Mouse (Mus musculus): ENCODE results near the gene Olfr998. TPM values are rescaled to one million over a fixed set of nuclear protein-coding genes. Genes with fewer than 3 reads are reported as not detected.
"Not testable (repeated sequence)": the region's sequence is repeated elsewhere in the genome, so short reads cannot be mapped to it uniquely, and the experiment has no call there.

Olfr998 gene
- polyA plus RNA-seq (2015; fragmentation: Nextera tagmentation; extraction: Ambion mirVana), result not detected in 2 replicates

DNA sequence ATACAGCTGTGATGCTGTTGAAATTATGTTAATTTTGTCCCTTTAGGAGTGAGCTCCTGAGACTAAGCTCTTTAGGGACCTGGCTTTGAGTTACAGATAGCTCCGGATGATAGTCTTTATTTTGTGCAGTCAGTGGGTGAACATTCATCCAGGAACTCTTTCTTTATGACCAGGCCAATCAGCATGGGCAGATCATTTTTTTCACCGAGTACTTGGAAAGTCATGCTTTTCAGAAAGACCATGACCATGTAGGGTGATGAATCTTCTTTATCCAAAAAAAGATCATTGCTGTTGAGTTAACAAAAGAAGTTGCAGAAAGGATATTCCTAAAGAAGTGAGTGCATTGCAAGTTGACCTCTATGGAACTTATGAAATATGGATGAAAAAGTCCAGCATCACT, at the start of gene Olfr998:
Gene Olfr998, plus strand, starts transcription at position 301 of the 400 bp plus-strand sequence.
- not testable (repeated sequence) for H3K4me3 ChIP-seq (ENCODE audit: low read depth, low read length); ATAC-seq; H3K36me3 ChIP-seq (replicated peaks; ENCODE audit: insufficient read depth, low read length); H3K9ac ChIP-seq (replicated peaks); H3K27ac ChIP-seq (ENCODE audit: low read depth); H3K4me2 ChIP-seq (ENCODE audit: low read depth, low read length); H3K27me3 ChIP-seq (ENCODE audit: insufficient read depth, low read length); H3K9me3 ChIP-seq (ENCODE audit: low read length); DNase-seq; H3K4me1 ChIP-seq (ENCODE audit: insufficient read depth)
- 67% methylated on average over 2 of the region's 2 CpGs for WGBS (ENCODE audit: insufficient replicate concordance)

DNA sequence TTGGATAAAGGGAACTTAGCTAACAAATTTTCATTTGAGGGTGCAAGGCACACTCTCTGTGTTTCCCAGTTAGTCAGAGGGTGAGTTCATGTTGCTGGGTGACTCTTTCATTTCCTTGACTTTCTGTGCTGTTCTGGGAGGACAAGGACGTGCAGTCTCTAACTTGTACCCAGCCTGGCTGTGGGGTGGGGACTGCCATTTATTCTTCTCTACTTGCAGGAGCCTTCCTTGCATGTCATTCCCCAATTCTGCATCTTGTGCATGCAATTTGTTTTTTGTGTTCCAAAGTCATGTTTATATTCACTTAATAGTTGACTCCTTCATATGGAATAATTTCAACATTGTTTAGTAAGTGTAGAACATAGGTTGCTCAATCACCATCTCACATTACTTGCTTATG, 33.9 kb upstream of the Olfr998 start:
- no peaks in the 10 kb centered on the region for H3K9me3 ChIP-seq (ENCODE audit: low read length)
- DNase-seq (no peak), ATAC-seq (no peak)
- H3K4me2 ChIP-seq (ENCODE audit: low read depth, low read length), result no peak overlapping the region
- no peaks in the 10 kb centered on the region for H3K4me1 ChIP-seq (ENCODE audit: insufficient read depth)
- 39% methylated on average over 1 of the region's 1 CpGs for WGBS (ENCODE audit: insufficient replicate concordance)
- no peak overlapping the region for H3K4me3 ChIP-seq (ENCODE audit: low read depth, low read length)
- no peaks in the 10 kb centered on the region for H3K36me3 ChIP-seq (replicated peaks; ENCODE audit: insufficient read depth, low read length)
- H3K9ac ChIP-seq (replicated peaks), result no peak overlapping the region
- H3K27me3 ChIP-seq (ENCODE audit: insufficient read depth, low read length), result no peaks in the 10 kb centered on the region
- no peak overlapping the region for H3K27ac ChIP-seq (ENCODE audit: low read depth)
- TF ChIP-seq CTCF (IDR thresholded peaks at IDR 0.05; ENCODE audit: low read depth), result no peak
- TF ChIP-seq EP300 (IDR thresholded peaks at IDR 0.05; ENCODE audit: low read depth), result no peak

DNA sequence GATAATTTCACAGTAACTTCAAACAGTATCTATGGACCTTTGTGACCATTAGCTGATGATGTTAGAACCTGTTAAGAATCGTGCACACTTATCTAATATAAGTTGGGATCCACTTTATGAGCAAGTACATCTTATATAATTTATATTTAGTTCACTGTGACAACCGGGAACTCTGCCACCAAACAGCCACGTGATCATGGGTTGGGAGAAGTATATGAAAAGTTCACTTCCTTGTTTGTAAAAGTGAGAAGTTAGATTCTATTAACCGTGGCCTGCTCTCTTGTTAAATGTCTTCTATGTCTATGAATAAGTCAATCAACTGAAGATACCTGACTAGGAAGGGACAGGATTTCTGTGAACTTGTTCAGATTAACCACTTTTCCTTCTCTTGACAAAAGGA, 28.5 kb upstream of the Olfr998 start:
- DNase-seq, result no peak
- no peak overlapping the region for H3K9ac ChIP-seq (replicated peaks)
- 31% methylated on average over 4 of the region's 4 CpGs for WGBS (ENCODE audit: insufficient replicate concordance)

DNA sequence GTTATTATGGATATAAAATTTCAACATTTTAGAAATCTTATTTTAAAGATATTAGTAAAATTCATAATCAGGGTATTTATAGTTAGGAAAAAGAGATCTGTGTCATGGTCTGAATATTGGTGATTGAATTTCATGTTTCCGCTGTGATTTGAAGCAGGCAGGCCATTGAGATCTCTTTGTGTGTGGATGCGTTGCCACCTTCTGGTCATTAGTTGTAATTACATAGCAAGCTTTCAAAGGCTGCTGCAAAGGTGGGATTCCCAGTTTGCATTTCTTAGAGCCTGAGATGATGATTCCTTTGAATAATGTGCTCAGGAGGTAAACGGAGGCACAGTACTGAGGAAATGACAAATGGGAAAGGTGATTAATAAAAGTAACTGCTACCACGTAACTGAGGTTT, 27.6 kb upstream of the Olfr998 start:
- DNase-seq (no peak), ATAC-seq (no peak)
- no peaks in the 10 kb centered on the region for H3K27me3 ChIP-seq (ENCODE audit: insufficient read depth, low read length)
- 25% methylated on average over 4 of the region's 4 CpGs for WGBS (ENCODE audit: insufficient replicate concordance)
- no peak overlapping the region for H3K27ac ChIP-seq (ENCODE audit: low read depth)
- no peak overlapping the region for H3K9ac ChIP-seq (replicated peaks)
- no peaks in the 10 kb centered on the region for H3K9me3 ChIP-seq (ENCODE audit: low read length)
- H3K4me3 ChIP-seq (ENCODE audit: low read depth, low read length), result no peak overlapping the region
- H3K4me1 ChIP-seq (ENCODE audit: insufficient read depth), result no peaks in the 10 kb centered on the region
- no peak overlapping the region for H3K4me2 ChIP-seq (ENCODE audit: low read depth, low read length)
- TF ChIP-seq CTCF (IDR thresholded peaks at IDR 0.05; ENCODE audit: low read depth) (peak; percentile 76), EP300 (IDR thresholded peaks at IDR 0.05; ENCODE audit: low read depth) (no peak)
- no peaks in the 10 kb centered on the region for H3K36me3 ChIP-seq (replicated peaks; ENCODE audit: insufficient read depth, low read length)

More for the DNA sequence above, 28.5 kb upstream of the Olfr998 start:
- H3K4me3 ChIP-seq (ENCODE audit: low read depth, low read length), result no peak overlapping the region
- ATAC-seq, result no peak
- H3K36me3 ChIP-seq (replicated peaks; ENCODE audit: insufficient read depth, low read length), result no peaks in the 10 kb centered on the region
- TF ChIP-seq EP300 (IDR thresholded peaks at IDR 0.05; ENCODE audit: low read depth), result no peak
- TF ChIP-seq CTCF (IDR thresholded peaks at IDR 0.05; ENCODE audit: low read depth), result no peak
- H3K4me1 ChIP-seq (ENCODE audit: insufficient read depth), result no peaks in the 10 kb centered on the region
- no peaks in the 10 kb centered on the region for H3K9me3 ChIP-seq (ENCODE audit: low read length)
- no peak overlapping the region for H3K4me2 ChIP-seq (ENCODE audit: low read depth, low read length)
- H3K27me3 ChIP-seq (ENCODE audit: insufficient read depth, low read length), result no peaks in the 10 kb centered on the region
- H3K27ac ChIP-seq (ENCODE audit: low read depth), result no peak overlapping the region

DNA sequence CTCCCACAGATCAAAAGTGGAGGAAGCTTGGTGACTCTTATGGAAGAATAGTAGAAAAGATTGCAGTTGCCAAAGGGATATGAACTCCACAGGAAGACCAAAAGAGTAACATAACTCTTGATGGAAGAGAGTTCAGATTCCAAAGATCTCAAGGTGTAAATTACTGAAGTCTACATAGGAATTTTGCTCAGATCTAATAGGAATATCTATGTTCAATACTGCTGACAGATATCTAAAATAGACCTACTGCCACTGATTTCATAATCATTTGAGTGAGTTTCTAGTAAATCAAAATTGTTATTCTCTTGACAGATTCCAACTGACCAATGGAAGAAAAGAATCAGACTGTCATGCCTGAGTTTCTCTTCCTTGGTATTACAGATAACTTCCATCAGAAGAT, 9.8 kb upstream of the Olfr998 start, which contains the start of gene Olfr996:
Gene Olfr996, plus strand, starts transcription at position 301 of the 400 bp plus-strand sequence.
- Histone ChIP-seq H3K9ac (replicated peaks) (no peak within 1 kb of the TSS), H3K4me2 (ENCODE audit: low read depth, low read length) (no peak within 1 kb of the TSS), H3K9me3 (ENCODE audit: low read length) (no peaks in the 10 kb centered on the region), H3K27me3 (ENCODE audit: insufficient read depth, low read length) (no peaks in the 10 kb centered on the region), H3K36me3 (replicated peaks; ENCODE audit: insufficient read depth, low read length) (no peaks in the 10 kb centered on the region), H3K4me1 (ENCODE audit: insufficient read depth) (no peaks in the 10 kb centered on the region), H3K27ac (ENCODE audit: low read depth) (no peak within 1 kb of the TSS), H3K4me3 (ENCODE audit: low read depth, low read length) (no peak within 1 kb of the TSS)
- TF ChIP-seq EP300 (IDR thresholded peaks at IDR 0.05; ENCODE audit: low read depth) (no peak), CTCF (IDR thresholded peaks at IDR 0.05; ENCODE audit: low read depth) (no peak)
- ATAC-seq (no peak), DNase-seq (no peak)

DNA sequence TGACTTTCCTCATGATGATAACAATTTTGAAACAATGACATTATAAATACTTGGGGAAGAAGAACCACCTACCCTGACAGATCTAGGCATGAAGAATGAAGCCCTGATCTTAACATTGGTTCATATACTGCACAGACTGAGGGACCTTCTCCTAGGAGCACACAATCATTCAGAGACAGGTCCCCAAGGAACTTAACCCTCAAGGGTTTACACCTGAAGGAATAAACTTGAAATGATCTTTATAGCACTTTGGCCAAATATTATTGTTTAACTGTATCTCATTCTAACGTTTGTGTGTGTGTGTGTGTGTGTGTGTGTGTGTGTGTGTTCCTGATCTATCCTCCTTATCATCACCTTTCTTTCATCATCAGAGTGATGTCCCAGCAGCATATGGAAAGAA, 23.1 kb downstream of the Olfr998 start, which contains the start of gene Olfr1000:
Gene Olfr1000, minus strand, starts transcription at position 101 of the 400 bp plus-strand sequence.
- Histone ChIP-seq H3K9me3 (ENCODE audit: low read length) (no peaks in the 10 kb centered on the region), H3K4me2 (ENCODE audit: low read depth, low read length) (no peak within 1 kb of the TSS), H3K27me3 (ENCODE audit: insufficient read depth, low read length) (no peaks in the 10 kb centered on the region), H3K4me3 (ENCODE audit: low read depth, low read length) (no peak within 1 kb of the TSS), H3K36me3 (replicated peaks; ENCODE audit: insufficient read depth, low read length) (no peaks in the 10 kb centered on the region), H3K4me1 (ENCODE audit: insufficient read depth) (no peaks in the 10 kb centered on the region), H3K27ac (ENCODE audit: low read depth) (no peak within 1 kb of the TSS), H3K9ac (replicated peaks) (no peak within 1 kb of the TSS)
- TF ChIP-seq CTCF (IDR thresholded peaks at IDR 0.05; ENCODE audit: low read depth), result no peak
- no peak for TF ChIP-seq EP300 (IDR thresholded peaks at IDR 0.05; ENCODE audit: low read depth)
- WGBS (ENCODE audit: insufficient replicate concordance), result 50% methylated on average over 1 of the region's 1 CpGs
- no peak for DNase-seq
- no peak for ATAC-seq

Other genes with a start within 250 kb of the Olfr998 start
- not detected in 2 replicates for gene Olfr987, start 249.6 kb upstream of the Olfr998 start, polyA plus RNA-seq (2015; fragmentation: Nextera tagmentation; extraction: Ambion mirVana)
- not detected in 2 replicates for gene Olfr988, start 225.7 kb upstream of the Olfr998 start, polyA plus RNA-seq (2015; fragmentation: Nextera tagmentation; extraction: Ambion mirVana)
- gene Olfr992, start 179.5 kb upstream of the Olfr998 start, polyA plus RNA-seq (2015; fragmentation: Nextera tagmentation; extraction: Ambion mirVana), result not detected in 2 replicates
- not detected in 2 replicates for gene Olfr993, start 174.1 kb upstream of the Olfr998 start, polyA plus RNA-seq (2015; fragmentation: Nextera tagmentation; extraction: Ambion mirVana)
- not detected in 2 replicates for gene Olfr994, start 152.5 kb upstream of the Olfr998 start, polyA plus RNA-seq (2015; fragmentation: Nextera tagmentation; extraction: Ambion mirVana)
- gene Olfr995, start 145.3 kb upstream of the Olfr998 start, polyA plus RNA-seq (2015; fragmentation: Nextera tagmentation; extraction: Ambion mirVana), result not detected in 2 replicates
- gene 4833423E24Rik, start 69.9 kb upstream of the Olfr998 start, polyA plus RNA-seq (2015; fragmentation: Nextera tagmentation; extraction: Ambion mirVana), result not detected in 2 replicates
- gene Olfr996, start 9.7 kb upstream of the Olfr998 start, polyA plus RNA-seq (2015; fragmentation: Nextera tagmentation; extraction: Ambion mirVana), result not detected in 2 replicates
- not detected in 2 replicates for gene Olfr1000, start 23.0 kb downstream of the Olfr998 start, polyA plus RNA-seq (2015; fragmentation: Nextera tagmentation; extraction: Ambion mirVana)
- gene Olfr1002, start 61.8 kb downstream of the Olfr998 start, polyA plus RNA-seq (2015; fragmentation: Nextera tagmentation; extraction: Ambion mirVana), result not detected in 2 replicates
- gene Olfr154, start 75.5 kb downstream of the Olfr998 start, polyA plus RNA-seq (2015; fragmentation: Nextera tagmentation; extraction: Ambion mirVana), result not detected in 2 replicates
- gene Olfr1006, start 89.8 kb downstream of the Olfr998 start, polyA plus RNA-seq (2015; fragmentation: Nextera tagmentation; extraction: Ambion mirVana), result not detected in 2 replicates
- not detected in 2 replicates for gene Olfr1008, start 100.5 kb downstream of the Olfr998 start, polyA plus RNA-seq (2015; fragmentation: Nextera tagmentation; extraction: Ambion mirVana)
- gene Olfr1009, start 126.5 kb downstream of the Olfr998 start, polyA plus RNA-seq (2015; fragmentation: Nextera tagmentation; extraction: Ambion mirVana), result not detected in 2 replicates
- not detected in 2 replicates for gene Olfr1012, start 173.8 kb downstream of the Olfr998 start, polyA plus RNA-seq (2015; fragmentation: Nextera tagmentation; extraction: Ambion mirVana)
- not detected in 2 replicates for gene Olfr1013, start 178.2 kb downstream of the Olfr998 start, polyA plus RNA-seq (2015; fragmentation: Nextera tagmentation; extraction: Ambion mirVana)
- gene Olfr1014, start 183.8 kb downstream of the Olfr998 start, polyA plus RNA-seq (2015; fragmentation: Nextera tagmentation; extraction: Ambion mirVana), result not detected in 2 replicates
- not detected in 2 replicates for gene Olfr1015, start 193.1 kb downstream of the Olfr998 start, polyA plus RNA-seq (2015; fragmentation: Nextera tagmentation; extraction: Ambion mirVana)
- not detected in 2 replicates for gene Olfr1016, start 213.6 kb downstream of the Olfr998 start, polyA plus RNA-seq (2015; fragmentation: Nextera tagmentation; extraction: Ambion mirVana)
- not detected in 2 replicates for gene Olfr1018, start 229.5 kb downstream of the Olfr998 start, polyA plus RNA-seq (2015; fragmentation: Nextera tagmentation; extraction: Ambion mirVana)